Mouse (Mus musculus): ENCODE measurements around the gene Zfand4.

DNA sequence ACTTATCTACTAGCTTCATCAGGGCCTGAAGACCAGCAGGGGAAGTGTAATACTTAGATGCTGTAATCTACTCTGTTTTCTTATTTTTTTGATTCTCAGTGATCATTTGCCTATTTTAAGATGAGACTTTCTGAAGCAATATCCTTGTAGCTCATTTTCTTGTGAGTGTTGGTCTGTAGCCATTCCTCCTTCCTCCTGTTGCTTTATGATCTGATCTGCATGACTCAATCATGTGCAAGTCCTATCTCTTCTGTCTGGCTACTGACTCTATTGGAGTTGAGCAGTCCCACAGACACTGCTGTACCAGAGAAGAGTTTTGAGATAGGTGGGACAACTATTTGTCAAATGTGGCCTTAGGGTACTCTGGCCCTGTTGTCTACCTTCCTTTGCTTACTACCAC, 110.6 kb downstream of the Zfand4 start:
- TF ChIP-seq POLR2A (IDR thresholded peaks at IDR 0.05; ENCODE audit: borderline replicate concordance, extremely low read depth, insufficient read depth, insufficient read length, poor library complexity, severe bottlenecking) (no peak), CTCF (IDR thresholded peaks at IDR 0.05; ENCODE audit: borderline replicate concordance, extremely low read depth, insufficient read depth, insufficient read length) (no peak)

All from brain, embryonic 14.5 days (tissue).